Mouse (Mus musculus) CD4-positive, CD25-positive, alpha-beta regulatory T cell, adult 2 months (primary cell): Measurements from ENCODE around the gene Ppm1m.

ENCODE experiments used
- DNase-seq: peaks from one replicate; pipeline ENCODE4 v3.0.0-alpha.2; 2012; ENCODE audit warnings: low read depth, low spot score

Ppm1m gene

DNA sequence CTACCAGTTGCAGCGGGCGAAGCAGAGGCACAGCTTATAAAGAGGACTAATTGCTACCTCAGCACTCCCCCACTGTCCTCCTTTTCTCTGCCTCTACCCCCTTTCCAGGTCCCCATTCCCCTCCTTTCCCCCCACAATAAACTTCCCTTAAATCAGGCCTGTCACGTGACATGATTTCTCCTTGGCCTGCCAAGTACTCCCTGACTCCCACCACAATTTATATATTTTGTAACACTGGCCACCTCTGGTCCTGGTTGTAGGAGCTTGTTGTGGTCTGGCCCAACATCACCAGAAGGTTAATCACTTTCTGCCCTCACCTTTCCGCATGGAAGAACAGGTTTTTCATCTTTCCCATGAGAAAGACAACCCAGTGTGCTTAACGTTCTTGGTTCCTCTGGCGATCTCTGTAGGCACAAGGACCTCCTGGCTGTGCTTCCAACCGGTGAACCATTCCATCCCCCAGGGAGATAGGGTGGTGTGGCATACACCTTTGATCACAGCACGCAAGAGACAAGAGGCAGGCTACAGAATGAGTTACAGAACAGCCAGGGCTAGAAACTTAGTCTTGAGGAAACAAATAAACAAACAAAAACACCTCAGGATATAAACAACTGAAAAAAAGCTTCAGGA is 21.5 kb upstream of the Ppm1m start:
- no peak for DNase-seq

DNA sequence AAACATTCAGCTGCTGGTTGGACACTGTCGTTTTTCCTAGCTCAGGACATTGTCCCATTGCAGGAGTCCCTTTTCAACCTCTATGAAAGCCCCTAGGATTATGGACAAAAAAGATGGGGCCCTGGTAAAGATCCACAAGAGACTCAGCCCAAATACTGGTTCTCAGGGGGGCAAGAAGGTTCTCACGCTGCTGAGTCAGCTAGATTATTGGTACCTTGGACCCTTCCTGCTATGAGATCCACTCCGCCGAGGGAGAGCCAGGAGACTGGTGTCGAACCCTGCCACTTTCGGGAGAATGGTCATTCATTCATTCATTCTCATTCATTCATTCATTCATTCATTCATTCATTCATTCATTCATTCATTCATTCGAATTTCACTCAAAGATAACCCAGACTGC is 17.4 kb upstream of the Ppm1m start:
- no peak for DNase-seq

- DNase-seq = peak; percentile 52
Observed at GRCm38 (mm10) chr9:106215341-106216125, 16.0 kb upstream of the Ppm1m start.

DNA sequence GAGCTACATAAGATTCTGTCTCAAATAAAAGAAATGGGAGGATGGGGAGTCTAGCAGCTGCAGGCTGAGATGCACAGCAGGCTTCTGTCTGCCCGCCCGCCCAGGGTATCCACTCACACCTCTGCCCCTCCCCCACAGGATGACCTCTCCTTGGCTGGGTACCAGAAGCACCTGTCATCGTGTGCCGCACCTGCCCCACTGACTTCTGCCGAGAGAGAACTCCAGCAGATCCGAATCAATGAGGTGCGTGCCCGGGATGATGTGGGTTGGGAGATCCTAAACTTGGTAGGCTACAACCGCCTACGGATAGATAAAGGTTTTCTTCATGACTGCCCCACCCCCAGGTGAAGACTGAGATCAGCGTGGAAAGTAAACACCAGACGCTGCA is 13.0 kb upstream of the Ppm1m start:
- no peak for DNase-seq

DNA sequence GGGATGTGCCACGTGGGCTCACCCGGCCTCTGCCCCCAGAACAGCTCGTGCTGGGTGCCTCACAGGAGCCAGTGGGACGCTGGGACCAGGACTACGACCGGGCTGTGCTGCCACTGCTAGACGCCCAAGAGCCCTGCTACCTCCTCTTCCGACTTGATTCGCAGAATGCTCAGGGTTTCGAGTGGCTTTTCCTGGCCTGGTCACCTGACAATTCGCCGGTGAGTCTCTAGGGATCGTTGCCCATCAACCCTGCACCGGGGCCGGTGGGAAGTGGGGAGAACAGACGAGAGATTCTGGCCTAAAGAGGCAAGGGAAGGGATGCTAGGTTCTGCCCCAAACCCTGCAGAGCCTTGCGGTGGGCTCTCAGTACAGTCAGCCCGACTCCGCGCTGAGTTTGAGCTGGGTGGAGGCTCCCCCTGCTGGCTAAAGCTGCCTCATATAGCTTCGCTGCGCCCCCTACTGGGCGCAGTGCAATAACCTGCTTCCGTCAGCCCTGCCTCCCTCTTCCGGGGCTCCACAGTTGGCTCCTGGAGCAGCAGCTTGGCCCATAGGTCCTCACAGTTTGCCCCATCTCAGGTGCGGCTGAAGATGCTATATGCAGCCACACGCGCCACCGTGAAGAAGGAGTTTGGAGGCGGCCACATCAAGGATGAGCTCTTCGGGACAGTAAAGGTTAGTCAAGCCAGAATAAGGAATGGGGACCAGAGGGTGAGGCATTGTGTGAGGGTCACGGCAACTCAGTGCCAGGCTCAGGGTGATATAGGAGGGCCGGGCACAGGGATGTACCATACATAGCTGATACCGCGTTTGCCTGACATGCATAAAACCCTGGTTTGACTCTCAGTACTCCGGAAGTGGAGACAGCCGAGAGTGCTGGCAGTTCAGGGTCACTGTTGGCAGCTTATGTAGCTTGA is 12.4 kb upstream of the Ppm1m start:
- DNase-seq = peak; percentile 95

DNA sequence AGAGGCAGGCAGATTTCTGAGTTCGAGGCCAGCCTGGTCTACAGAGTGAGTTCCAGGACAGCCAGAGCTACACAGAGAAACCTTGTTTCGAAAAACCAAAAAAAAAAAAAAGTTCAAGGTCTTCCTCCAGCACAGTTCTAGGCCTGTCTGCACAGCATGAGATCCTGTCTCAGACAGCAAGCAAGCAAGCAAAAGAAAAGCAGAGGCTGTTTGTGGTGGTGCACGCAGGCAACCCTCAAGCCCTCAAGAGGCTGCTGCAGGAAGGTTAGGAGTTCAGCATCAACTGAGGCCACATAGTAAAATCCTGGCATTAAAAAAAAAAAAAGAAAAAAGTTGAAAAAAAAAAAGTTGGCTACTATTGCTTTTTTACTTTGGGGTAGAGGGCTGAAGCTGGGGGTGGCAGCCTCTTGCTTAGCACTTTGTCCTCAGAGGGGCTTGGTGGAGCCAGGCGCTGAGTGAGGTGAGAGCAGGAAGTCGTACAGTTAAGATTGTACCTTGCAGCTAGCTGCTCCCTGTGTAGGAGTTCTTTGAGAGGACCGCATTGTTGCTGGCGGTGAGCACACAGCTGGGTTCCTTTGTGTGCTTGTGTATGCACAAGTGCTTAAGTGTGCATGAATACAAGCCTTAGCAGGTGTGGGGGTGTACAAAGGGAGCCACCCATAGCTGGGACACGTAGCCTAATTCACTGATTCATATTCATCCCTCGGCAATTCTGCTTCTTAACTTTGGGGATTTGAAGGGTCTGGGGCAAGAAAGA is 11.5 kb upstream of the Ppm1m start:
- peak; percentile 69 for DNase-seq

DNA sequence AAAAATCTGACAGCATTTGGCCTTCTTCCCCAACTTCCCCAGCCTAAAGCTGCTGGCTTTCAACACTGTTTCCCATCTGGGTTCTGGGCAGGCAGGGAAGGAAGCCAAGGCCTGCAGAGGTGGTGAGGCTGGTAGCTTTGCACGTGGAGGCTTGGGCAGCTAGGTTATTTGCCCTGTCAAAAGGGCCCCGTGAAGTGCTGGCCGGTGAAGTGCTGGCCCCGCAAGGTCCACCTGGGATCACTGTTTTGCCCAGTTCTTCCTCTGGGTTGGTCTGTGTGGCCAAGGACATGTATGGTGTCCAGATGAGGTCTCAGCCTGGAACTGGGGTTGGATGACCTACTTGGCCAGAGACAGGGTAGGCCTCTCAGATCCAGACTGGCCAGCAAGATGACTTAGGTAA is 10.4 kb upstream of the Ppm1m start:
- DNase-seq = no peak

DNA sequence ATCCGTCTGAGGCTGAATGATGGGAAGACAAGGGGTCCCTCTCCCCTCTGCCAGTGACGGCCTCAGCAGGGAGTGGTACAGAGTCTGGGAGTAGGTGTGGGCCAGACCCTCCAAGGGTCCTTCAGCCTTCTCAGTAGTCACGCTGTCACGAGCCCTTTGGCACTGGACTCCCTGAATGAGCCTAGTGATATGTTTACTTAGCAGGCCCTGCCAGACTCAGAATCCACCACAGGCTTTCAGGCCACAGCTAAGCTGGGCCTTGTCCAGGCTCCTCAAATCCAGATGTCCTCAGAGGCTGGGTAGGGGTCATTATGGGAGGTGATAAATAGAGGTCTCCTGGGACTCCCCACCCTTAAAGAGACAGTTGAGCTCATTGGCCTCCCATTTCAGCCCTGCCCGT is 8.6 kb upstream of the Ppm1m start:
- DNase-seq = no peak

DNA sequence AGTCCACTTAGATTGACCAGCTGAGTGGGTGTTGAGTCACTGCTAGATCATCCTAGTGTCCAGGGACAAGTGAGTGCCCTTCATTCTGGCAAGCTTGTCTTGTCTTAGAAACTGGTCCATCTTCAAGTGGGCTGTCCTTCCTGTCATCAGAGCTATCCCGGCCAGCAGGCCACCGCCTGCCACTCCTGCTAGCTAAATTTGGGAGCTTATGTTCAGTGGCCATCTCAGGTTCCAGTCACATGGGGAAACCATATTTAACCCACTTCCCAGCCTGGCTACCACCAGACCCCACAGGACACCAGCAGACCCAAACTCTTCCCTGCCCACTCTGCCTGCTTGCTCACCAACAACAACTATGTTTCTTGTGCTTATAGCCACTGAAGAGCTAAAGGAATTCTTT is 7.0 kb upstream of the Ppm1m start:
- no peak for DNase-seq

DNA sequence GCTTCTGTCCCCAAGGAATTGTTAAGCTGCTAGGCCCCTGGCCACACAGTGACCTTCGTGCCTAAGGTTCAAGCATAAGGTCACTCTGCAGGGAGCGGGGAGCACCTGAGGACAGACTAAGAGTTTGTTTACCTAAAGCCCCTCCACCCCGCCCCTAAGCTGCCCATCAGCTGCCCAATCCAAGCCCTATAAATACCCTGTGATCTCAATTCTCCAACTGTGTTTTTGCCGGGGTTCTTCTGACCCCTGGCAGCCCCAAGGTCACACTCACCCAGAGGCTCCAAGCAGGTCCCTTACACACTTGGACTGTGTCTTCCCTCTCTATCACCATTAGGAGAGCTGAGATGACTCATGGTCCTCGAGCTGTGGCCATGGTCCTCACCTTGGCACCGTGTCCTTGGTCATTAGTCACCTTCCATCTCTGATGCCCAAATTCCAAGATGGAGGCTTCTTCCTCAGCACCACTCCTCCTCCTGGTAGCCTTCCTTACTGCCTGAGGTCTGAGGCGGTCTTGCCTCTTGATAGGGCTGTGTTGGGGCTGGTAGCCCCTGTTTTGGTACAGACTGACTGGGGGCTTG is 6.3 kb upstream of the Ppm1m start:
- no peak for DNase-seq

DNA sequence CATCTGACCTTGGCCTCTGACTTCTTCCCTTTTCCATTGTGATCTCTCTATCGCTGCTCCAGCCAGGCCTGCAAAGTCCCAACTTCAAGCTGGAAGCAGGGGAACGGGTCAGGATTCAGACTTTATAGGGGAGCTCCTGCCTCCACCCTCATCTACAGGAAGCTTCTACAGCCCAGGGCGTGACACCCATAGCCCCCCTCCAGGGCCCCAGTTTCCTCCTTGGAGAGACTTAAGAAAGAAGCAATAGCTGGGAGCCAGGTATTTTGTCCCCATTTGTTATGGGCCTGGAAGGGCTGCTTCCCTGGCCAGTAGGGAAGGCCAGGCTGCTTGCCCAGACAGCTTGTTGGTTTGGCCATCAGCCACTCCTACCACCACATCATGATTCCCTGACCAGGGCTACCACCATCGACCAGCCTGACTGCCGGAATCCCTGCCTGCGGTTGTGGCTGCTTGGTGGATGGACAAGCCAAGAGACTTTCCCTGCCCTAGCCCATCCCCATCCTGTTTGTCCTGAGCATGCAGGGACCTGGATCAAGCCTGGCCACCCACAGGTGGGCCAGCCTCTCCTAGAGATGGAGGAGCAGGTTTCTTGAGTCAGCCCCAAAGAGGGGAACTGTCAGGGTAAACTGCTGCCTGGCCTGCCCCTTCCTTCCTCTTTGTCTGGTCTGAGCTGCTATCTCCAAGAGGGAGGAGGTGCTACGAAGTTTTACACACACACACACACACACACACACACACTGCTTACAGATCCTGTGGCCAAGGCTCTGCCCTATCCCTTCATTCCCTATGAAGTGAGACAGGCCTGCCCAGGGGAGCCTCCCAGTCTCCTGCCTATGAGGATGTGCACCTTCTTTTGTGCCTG is 4.7 kb upstream of the Ppm1m start:
- peak; percentile 28 for DNase-seq

DNA sequence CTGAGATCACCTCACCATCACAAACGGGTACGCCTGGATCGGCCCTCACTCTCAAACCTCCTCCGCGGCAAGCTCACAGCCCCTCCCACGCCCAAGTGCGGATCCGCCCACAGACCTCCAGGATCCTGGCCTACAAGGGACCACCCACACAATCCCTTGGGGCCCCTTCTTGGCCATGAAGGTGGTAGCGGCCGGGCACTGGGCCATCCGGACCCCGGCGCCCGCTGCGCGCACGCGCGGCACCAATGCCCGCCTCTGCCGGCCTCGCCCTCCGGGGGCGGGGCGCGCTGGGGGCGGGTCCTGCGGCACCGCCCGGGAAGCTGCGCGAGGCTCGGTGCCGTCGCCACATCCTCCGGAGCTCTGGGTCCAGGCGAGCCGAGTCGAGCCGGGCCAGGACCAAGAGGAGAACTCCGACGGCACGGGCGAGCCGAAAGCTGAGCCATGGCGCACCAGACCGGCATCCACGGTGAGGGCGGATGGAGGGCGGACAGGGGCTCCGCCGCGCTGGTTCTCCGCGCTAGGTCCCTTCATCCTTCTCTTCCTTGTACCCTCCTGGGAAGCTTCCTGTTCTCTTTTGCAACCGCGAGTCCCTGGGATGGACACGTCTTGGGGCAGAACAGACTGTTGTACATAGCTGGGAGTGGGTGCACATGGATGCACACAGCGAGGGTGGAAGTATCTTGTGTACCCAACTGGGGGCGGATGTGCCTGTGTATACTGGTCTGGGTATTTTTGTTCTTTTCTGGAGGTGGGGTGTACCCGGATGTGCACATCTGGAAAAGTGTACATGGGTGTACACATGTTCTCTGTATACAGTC is 3.5 kb upstream of the Ppm1m start, which contains the start of gene Twf2:
Twf2 (plus strand) TSS at position 290 of the 818 bp plus-strand sequence.
- peak; percentile 95 for DNase-seq

- no peak for DNase-seq
Observed at GRCm38 (mm10) chr9:106201895-106202294, 2.3 kb upstream of the Ppm1m start.

DNA sequence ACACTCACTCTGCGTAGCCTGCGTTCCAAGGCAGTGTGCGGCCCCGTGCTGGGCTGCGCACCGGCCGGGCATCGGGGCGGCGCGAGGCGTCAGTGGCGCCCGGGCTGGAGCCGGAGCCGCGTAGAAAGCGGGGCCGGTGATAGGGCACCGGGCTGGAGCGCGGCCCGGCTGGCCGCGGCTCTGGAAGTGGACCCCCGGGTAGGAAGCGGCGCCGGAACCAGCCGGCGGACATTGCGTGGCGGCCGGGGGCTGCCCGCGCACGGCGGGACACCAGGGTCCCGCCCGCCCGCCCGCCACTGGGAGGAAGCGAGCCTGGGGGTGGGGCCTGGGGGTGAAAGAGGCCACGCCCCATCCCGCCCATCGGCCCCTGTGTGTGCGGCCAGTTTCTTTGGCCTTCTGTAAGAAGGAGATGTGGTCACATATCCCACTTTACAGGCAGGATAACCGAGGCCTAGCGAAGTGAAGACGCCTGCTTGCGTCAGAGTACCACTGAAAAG is 536 bp downstream of the Ppm1m start:
- peak; percentile 76 for DNase-seq

GRCm38 (mm10) chr9:106197732-106198131 is 1.8 kb downstream of the Ppm1m start:
- DNase-seq = no peak

- peak; percentile 39 for DNase-seq
Observed at GRCm38 (mm10) chr9:106197081-106197713, 2.3 kb downstream of the Ppm1m start.

DNA sequence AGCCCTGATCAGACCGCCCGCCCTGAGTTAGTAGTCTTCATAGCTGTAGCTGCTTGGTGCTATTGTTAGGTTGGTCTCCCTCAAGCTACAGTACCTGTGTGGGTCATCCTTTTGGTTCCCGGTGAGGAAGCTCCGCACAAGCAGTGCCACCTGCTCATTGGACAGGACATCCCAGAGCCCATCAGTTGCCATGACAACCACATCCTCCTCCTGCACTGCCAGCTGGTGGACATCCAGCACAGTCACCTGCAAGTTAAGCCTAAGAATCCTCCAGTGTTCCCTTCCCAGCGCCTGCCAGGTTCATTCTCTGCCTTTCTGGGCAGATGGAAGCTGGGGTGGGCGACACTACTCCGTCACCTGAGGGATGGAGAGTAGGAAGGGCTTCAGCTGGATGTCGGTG is 3.9 kb downstream of the Ppm1m start:
- no peak for DNase-seq

DNA sequence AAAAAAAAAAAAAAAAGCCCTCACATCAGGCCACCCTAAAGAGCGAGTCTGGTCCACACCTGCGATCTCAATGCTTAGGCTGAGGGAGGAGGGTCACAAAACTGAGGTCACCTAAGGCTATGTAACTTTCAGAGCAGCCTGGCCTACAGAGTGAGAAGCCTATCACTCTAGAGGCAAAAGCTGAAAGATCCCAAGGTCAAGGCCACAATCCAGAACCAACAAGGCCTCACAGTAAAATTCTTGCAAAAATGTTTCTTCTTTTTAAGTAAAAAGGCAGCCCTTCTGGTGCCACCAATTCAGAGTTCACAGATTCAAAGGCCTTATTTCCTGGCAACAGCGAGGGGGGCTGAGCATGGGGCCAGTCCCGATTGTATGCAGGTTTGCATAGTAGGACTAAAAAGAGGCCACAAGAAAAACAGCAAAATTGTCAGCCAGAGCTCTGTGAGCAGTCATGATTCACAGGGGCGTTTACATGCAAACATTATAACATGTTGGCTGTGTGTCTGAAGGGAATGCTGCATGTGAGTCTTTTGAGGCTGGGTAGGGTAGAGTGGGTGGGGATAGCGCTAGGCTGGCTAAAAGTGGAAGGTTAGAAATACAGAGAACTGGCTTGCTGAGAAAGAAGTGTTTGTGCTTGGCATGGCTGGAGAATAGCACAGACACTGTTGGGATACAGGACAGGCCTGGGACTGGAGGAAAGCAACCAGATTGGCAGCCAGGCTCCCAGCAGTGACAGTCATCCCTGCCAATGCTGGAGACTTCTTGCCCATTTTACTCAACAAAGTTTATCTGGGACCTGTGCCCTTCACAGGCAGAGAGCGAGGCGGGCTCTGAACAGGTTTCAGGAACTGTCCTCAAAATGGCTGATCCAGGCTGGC is 5.4 kb downstream of the Ppm1m start:
- DNase-seq = peak; percentile 43
